Mouse (Mus musculus): ENCODE results near the gene Ppp1r15b. TPM values are rescaled to one million over a fixed set of nuclear protein-coding genes. Genes with fewer than 3 reads are reported as not detected.
A peak's percentile ranks its signal among the peaks of the same experiment; 100 is the strongest.

The Ppp1r15b gene
- polyA plus RNA-seq, 1 experiment from 2014 or later, result 46.9 TPM

DNA sequence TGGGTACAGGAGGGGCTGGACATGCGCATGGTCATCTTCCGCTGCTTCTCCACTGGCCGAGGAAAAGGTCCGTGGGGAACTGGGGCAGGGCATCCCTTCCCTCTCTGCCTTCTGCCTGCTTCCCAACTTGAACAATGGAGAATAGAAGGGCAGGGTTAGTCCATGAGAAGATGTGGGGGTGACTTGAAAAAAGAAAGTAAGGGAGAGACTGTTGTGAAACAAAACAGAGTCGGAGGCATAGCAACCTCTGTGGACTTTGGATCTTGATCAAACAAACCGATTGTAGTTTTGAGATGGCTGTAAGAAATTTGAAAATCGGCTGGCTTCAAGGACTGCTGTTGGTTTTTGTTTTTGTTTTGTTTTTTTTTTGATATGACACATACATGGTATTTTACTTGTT, 37.2 kb upstream of the Ppp1r15b start:
- Histone ChIP-seq H3K27ac (no peak overlapping the region), H3K36me3 (peaks cover 7% of the 10 kb centered on the region; the same call in 1 of the 2 replicates), H3K4me2 (replicated peaks) (no peak overlapping the region), H3K4me3 (replicated peaks) (no peak overlapping the region), H3K9me3 (no peaks in the 10 kb centered on the region), H3K4me1 (replicated peaks) (peaks cover 7% of the 10 kb centered on the region), H3K27me3 (replicated peaks) (no peaks in the 10 kb centered on the region), H3K9ac (no peak overlapping the region)
- ATAC-seq, result peak; percentile 18; the same call in 1 of the 2 replicates
- WGBS, result 77% methylated on average over 7 of the region's 7 CpGs

DNA sequence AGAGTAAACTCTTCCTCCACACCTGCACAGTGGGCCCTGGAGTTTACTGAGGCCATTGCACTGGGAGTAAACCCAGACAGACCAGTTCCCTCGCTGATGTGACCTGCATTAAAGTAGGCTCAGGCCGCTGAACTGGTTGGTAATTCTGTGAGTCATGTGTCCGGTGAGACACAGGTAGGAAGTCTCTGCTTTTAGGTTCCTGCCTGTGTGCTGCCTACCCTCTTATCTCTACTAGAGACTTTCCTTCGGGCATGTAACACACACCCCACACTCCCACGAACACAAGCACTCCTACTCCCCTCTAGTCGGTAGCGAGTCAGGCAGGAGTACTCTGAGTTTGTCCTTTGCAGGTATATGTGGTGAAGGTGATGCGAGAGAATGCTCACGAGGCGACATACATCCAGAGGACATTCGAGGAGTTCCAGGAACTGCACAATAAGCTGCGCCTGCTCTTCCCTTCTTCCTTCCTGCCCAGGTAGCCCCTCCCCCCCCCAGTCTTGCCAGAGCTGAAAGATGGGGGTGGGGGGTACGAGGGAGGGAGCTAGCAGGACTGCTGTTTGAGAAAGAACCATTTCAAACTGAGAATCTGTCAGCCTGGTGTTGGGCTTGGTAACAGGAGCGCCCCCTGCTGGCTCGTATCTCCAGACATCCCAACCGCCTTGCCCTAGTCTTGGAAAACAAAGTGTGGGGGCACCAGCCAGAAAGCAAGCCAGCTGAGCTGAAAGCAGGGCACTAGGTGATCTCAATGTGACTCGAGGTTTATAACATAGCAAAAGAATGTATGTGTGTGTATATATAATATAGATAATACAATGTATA, 29.8 kb upstream of the Ppp1r15b start:
- no peaks in the 10 kb centered on the region for H3K9me3 ChIP-seq
- peak; percentile 66 for ATAC-seq
- no peaks in the 10 kb centered on the region for H3K4me1 ChIP-seq (replicated peaks)
- no peak overlapping the region for H3K4me3 ChIP-seq (replicated peaks)
- no peak overlapping the region for H3K4me2 ChIP-seq (replicated peaks)
- H3K36me3 ChIP-seq, result peaks cover 20% of the 10 kb centered on the region; the same call in 1 of the 2 replicates
- 37% methylated on average over 17 of the region's 17 CpGs for WGBS
- H3K27me3 ChIP-seq (replicated peaks), result no peaks in the 10 kb centered on the region
- no peak overlapping the region for H3K27ac ChIP-seq
- no peak overlapping the region for H3K9ac ChIP-seq

DNA sequence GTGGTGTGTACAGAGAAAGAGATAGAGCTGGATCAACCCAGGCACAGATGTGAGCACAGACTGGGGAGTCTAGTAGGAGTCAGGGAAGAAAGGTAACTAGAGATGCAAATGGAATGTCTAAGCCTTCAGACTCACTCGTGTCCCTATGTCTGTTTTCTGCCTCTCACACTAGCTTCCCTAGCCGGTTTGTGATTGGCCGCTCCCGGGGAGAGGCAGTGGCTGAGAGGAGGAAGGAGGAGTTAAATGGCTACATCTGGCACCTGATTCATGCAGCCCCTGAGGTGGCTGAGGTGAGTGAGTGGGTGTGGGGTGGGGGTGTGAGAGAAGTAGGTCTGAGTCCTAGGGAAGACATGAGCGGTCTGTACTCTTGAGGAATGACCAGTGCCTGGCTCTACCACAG, 28.8 kb upstream of the Ppp1r15b start:
- 88% methylated on average over 5 of the region's 5 CpGs for WGBS

GRCm38 (mm10) chr1:133103315-133103714, 27.6 kb upstream of the Ppp1r15b start:
- WGBS, result 92% methylated on average over 7 of the region's 7 CpGs
- peaks cover 20% of the 10 kb centered on the region; the same call in 1 of the 2 replicates for H3K36me3 ChIP-seq

More for the DNA sequence above, 28.8 kb upstream of the Ppp1r15b start:
- no peak overlapping the region for H3K4me2 ChIP-seq (replicated peaks)
- no peaks in the 10 kb centered on the region for H3K9me3 ChIP-seq
- peaks cover 20% of the 10 kb centered on the region; the same call in 1 of the 2 replicates for H3K36me3 ChIP-seq
- H3K27me3 ChIP-seq (replicated peaks), result no peaks in the 10 kb centered on the region
- no peak overlapping the region for H3K27ac ChIP-seq
- H3K9ac ChIP-seq, result no peak overlapping the region
- no peak overlapping the region for H3K4me3 ChIP-seq (replicated peaks)
- no peaks in the 10 kb centered on the region for H3K4me1 ChIP-seq (replicated peaks)
- ATAC-seq, result no peak

DNA sequence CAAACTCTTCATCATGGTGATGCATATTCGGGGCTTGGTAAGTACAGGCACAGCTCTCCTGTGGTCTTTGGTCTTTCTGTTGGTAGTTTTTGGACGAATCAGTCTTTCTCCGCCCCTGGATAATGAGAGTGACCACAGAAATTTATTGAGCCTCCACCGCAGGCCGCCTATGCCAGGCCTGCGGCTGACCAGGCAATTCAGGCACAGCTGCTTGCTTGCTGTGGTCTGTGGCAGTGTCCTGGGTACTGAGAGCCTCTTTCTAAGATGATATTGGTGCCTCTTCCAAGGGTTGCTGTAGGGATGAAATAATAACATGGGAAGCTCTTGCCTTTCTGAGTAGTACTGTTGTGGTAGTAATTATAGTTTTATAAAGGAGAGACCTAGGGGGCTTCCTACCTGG, 27.1 kb upstream of the Ppp1r15b start:
- H3K27ac ChIP-seq, result no peak overlapping the region
- no peaks in the 10 kb centered on the region for H3K27me3 ChIP-seq (replicated peaks)
- WGBS, result 92% methylated on average over 6 of the region's 6 CpGs
- H3K4me1 ChIP-seq (replicated peaks), result no peaks in the 10 kb centered on the region
- ATAC-seq, result no peak
- no peak overlapping the region for H3K4me2 ChIP-seq (replicated peaks)
- peaks cover 16% of the 10 kb centered on the region; the same call in 1 of the 2 replicates for H3K36me3 ChIP-seq
- no peak overlapping the region for H3K4me3 ChIP-seq (replicated peaks)
- no peak overlapping the region for H3K9ac ChIP-seq
- no peaks in the 10 kb centered on the region for H3K9me3 ChIP-seq

More at GRCm38 (mm10) chr1:133103315-133103714, 27.6 kb upstream of the Ppp1r15b start:
- H3K4me3 ChIP-seq (replicated peaks), result no peak overlapping the region
- no peak overlapping the region for H3K9ac ChIP-seq
- no peaks in the 10 kb centered on the region for H3K4me1 ChIP-seq (replicated peaks)
- H3K4me2 ChIP-seq (replicated peaks), result no peak overlapping the region
- H3K9me3 ChIP-seq, result no peaks in the 10 kb centered on the region
- no peak for ATAC-seq
- no peaks in the 10 kb centered on the region for H3K27me3 ChIP-seq (replicated peaks)
- H3K27ac ChIP-seq, result no peak overlapping the region

DNA sequence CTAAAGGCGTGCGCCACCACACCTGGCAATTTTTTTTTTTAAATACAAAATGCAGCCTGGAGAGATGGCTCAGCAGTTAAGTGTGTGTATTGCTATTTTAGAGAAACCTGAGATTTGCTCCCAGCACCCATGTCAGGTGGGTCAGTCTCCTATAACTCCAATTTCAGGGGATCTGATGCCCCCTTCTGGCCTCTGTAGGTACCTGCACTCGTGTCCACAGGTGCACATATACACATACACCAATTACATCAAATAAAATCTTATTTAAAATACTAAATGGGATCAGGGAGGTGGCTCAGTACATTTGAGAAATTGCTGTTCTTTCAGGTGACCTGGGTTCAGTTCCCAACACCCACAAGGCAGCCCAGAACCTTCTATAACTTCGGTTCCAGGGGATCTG, 14.8 kb upstream of the Ppp1r15b start:
- Histone ChIP-seq H3K9me3 (no peaks in the 10 kb centered on the region), H3K27me3 (replicated peaks) (no peaks in the 10 kb centered on the region), H3K4me3 (replicated peaks) (no peak overlapping the region), H3K9ac (no peak overlapping the region), H3K36me3 (no peaks in the 10 kb centered on the region), H3K27ac (no peak overlapping the region), H3K4me2 (replicated peaks) (no peak overlapping the region), H3K4me1 (replicated peaks) (peaks cover 16% of the 10 kb centered on the region)
- no peak for ATAC-seq
- 91% methylated on average over 4 of the region's 4 CpGs for WGBS

DNA sequence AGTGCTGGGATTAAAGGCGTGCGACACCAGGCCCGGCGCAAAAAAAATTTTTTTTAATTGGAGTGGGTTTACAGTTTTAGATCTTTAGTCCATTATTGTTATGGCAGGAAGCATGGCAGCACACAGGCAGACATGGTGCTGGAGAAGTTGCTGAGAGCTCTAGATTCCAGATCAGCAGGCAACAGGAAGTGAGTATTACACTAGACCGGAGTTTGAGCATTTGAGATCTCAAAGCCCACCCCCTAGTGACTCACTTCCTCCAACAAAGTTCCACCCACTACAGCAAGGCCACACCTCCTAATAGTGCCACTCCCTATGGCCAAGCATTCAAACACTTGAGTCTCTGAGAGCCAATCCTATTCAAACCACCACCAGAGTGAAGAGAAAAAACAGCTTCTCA, 12.8 kb upstream of the Ppp1r15b start:
- Histone ChIP-seq H3K27me3 (replicated peaks) (no peaks in the 10 kb centered on the region), H3K9ac (no peak overlapping the region), H3K27ac (0 out of 2 replicates have a peak overlapping the region, but pooled peaks have one; percentile 29), H3K4me1 (replicated peaks) (peaks cover 19% of the 10 kb centered on the region), H3K36me3 (no peaks in the 10 kb centered on the region), H3K4me2 (replicated peaks) (no peak overlapping the region), H3K4me3 (replicated peaks) (no peak overlapping the region), H3K9me3 (no peaks in the 10 kb centered on the region)
- WGBS, result 88% methylated on average over 5 of the region's 5 CpGs
- ATAC-seq, result peak; percentile 66

GRCm38 (mm10) chr1:133118844-133119243, 12.1 kb upstream of the Ppp1r15b start:
- no peak overlapping the region for H3K4me2 ChIP-seq (replicated peaks)
- peaks cover 22% of the 10 kb centered on the region for H3K4me1 ChIP-seq (replicated peaks)
- peak overlapping the region; percentile 29 for H3K27ac ChIP-seq
- WGBS, result 61% methylated on average over 3 of the region's 3 CpGs
- peak; percentile 80 for ATAC-seq
- H3K4me3 ChIP-seq (replicated peaks), result no peak overlapping the region
- no peaks in the 10 kb centered on the region for H3K27me3 ChIP-seq (replicated peaks)
- no peaks in the 10 kb centered on the region for H3K9me3 ChIP-seq
- H3K36me3 ChIP-seq, result no peaks in the 10 kb centered on the region
- no peak overlapping the region for H3K9ac ChIP-seq

- Histone ChIP-seq H3K9ac (no peak overlapping the region; the same call in 1 of the 2 replicates), H3K36me3 (no peaks in the 10 kb centered on the region), H3K4me3 (replicated peaks) (no peak overlapping the region), H3K4me2 (replicated peaks) (no peak overlapping the region), H3K27me3 (replicated peaks) (no peaks in the 10 kb centered on the region), H3K4me1 (replicated peaks) (peaks cover 22% of the 10 kb centered on the region), H3K9me3 (no peaks in the 10 kb centered on the region), H3K27ac (peak overlapping the region; percentile 37; the same call in 1 of the 2 replicates)
- ATAC-seq, result no peak
- WGBS, result 29% methylated on average over 7 of the region's 7 CpGs
Measured at GRCm38 (mm10) chr1:133119931-133120712, 10.8 kb upstream of the Ppp1r15b start.

DNA sequence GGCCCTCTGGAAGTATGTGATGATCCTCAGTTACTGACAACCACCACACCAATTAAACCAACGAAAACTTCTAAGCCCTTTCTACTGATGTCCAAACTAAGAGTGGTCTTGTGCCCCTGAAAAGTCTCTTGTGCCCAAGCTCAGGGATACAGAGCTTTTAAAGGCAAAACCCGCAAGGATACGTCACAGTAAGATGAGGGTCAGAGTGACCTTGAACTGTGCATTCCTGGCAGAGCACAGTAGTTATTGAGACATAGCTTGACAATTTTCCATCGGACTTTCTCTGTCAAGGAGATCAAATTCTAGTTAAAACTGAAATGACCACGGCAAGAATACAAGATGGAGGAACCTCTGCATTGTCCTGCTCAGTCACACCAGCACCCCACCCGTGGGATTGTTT, 9.7 kb upstream of the Ppp1r15b start:
- no peaks in the 10 kb centered on the region for H3K9me3 ChIP-seq
- no peak for ATAC-seq
- H3K4me1 ChIP-seq (replicated peaks), result peaks cover 22% of the 10 kb centered on the region
- H3K27me3 ChIP-seq (replicated peaks), result no peaks in the 10 kb centered on the region
- H3K4me3 ChIP-seq (replicated peaks), result no peak overlapping the region
- no peaks in the 10 kb centered on the region for H3K36me3 ChIP-seq
- 54% methylated on average over 6 of the region's 6 CpGs for WGBS
- no peak overlapping the region for H3K9ac ChIP-seq
- H3K4me2 ChIP-seq (replicated peaks), result no peak overlapping the region
- H3K27ac ChIP-seq, result no peak overlapping the region

DNA sequence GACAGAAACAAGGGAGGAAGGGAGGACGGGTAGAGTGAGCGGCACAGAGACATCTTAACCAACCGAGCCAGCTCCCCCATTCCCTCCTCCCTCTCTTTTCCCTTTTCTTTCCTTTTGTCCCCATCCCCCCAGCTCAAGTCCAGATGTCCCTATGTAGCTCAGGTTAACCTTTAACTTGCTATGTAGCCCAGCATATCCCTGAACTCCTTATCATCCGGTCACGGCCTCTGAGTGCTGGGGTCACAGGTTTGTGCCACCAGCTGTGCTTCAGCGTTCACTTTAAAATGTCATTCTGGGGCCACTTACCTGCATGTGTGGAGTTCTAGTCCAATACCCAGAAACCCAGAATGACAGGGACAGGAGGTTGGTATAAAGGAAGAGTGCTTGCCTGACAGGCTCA, 6.8 kb upstream of the Ppp1r15b start:
- H3K27ac ChIP-seq, result peak overlapping the region; percentile 57
- ATAC-seq, result peak; percentile 72
- no peaks in the 10 kb centered on the region for H3K36me3 ChIP-seq
- H3K4me3 ChIP-seq (replicated peaks), result no peak overlapping the region
- no peaks in the 10 kb centered on the region for H3K27me3 ChIP-seq (replicated peaks)
- no peak overlapping the region for H3K4me2 ChIP-seq (replicated peaks)
- WGBS, result 56% methylated on average over 6 of the region's 6 CpGs
- H3K9ac ChIP-seq, result no peak overlapping the region
- H3K9me3 ChIP-seq, result no peaks in the 10 kb centered on the region
- H3K4me1 ChIP-seq (replicated peaks), result peaks cover 15% of the 10 kb centered on the region

DNA sequence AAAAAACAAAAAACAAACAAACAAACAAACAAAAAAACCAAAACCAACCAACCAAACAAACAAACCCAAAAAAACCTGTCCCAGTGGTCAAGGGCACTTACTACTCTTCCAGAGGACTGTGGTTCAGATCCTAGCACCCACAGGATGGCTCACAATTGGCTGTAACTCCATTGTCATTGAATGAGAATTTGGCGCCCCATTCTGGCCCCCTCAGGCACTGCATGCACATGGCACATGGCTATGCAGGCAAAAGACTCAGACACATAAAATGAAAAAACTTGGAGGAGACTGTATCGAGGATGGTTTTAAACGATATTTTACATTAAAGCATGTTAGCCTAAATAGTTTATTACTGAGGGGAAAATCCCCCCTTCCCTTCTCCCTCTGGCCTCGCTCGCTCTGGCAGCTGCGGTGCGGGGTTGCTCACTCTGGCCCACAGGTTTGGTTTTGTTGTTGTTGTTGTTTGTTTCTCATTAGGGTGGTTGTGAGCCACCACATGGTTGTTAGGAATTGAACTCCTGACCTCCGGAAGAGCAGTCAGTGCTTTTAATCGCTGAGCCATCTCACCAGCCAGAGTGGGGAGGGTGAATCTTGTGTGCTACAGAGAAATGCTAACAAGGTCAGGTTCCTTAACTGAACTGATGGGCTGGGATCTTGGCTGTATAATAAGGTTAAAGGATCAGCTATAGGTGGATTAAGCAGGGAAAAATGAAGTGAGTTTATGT, 5.1 kb upstream of the Ppp1r15b start:
- no peak overlapping the region for H3K9ac ChIP-seq
- no peaks in the 10 kb centered on the region for H3K36me3 ChIP-seq
- WGBS, result 83% methylated on average over 9 of the region's 9 CpGs
- H3K27ac ChIP-seq, result no peak overlapping the region
- no peaks in the 10 kb centered on the region for H3K9me3 ChIP-seq
- H3K4me3 ChIP-seq (replicated peaks), result no peak overlapping the region
- H3K4me1 ChIP-seq (replicated peaks), result peaks cover 12% of the 10 kb centered on the region; the same call in 1 of the 2 replicates
- H3K4me2 ChIP-seq (replicated peaks), result no peak overlapping the region
- H3K27me3 ChIP-seq (replicated peaks), result no peaks in the 10 kb centered on the region
- no peak for ATAC-seq
